Mouse (Mus musculus) gonadal fat pad, adult 2 months (tissue): Measurements from ENCODE around the gene Ffar1. TPM values are rescaled to one million over a fixed set of nuclear protein-coding genes. Genes with fewer than 3 reads are reported as not detected.

Source experiments
- DNase-seq: peaks from one replicate; pipeline ENCODE4 v3.0.0-alpha.2; 2012; ENCODE audit warnings: low read depth
- polyA plus RNA-seq: library from polyadenylated mRNA; depleted of rRNA; stranded (reverse); fragments of >200 nt; gene quantifications from 2 replicates; pipeline ENCODE4 v1.2.3, GENCODE M21; 2012; rRNA removed

Gene Ffar1
- 0.04 and 0.05 TPM in 2 replicates for polyA plus RNA-seq

DNA sequence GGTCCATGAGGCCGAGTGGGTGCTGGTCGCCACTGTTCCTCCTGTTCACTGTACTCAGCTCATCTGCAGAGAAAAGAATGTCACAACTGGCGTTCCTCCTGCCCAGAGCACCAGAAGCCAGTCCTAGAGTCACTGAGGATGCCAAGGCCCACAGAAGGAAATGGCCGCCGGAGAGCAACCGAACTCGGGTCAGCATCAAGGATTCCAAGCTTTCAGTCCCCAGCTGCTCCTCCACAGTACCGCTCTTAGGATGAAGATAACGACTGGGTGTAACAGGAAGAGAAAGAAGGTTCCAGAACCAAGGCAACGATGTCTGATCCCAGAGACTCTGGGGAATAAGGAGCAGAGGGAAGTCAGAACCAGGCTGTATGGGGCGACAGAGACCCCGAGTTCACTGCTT lies at the start of gene Ffar1:
TSS of gene Ffar1 (minus strand) at position 101 of the 400 bp plus-strand sequence.
- no peak for DNase-seq

DNA sequence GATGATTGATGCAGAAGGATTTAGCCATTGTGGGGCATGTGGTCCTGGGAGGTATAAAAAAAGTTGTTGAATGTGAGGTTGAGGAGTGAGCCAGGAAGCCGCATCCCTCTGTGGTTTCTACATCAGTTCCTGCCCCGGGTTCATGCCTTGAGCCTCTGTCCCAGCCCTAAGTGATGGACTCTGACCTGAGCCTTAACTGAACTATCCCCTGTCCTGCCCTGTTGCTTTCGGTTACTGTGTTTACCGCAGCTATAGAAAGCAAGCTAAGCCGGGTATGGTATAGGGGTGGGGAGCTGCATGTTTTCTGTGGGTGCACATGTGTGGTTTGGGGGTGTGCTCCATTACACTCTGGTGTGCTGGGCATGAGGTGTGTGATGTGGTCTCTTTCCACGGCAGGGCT lies 48.4 kb upstream of the Ffar1 start:
- DNase-seq: no peak

DNA sequence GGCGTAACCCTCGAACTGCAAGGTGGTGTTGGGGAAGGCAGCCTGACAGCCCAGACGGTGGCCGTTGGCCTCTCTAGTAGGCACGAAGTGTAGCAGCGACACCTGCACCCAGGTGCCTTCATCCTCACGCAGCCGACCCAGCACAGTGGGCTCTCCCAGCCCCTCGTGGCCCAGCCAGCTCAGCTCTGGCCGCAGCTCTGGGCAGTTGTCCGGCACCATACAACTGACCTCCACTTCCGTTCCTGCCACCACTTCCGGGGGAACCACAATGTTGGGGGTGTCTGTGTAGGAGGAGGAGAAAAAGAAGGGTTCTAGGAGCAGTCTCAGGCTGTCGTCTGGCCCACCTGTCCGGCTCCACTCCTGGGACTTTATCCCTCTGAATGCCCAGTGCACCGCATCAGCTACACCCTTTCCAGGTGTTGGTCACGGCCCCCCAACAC lies 47.6 kb upstream of the Ffar1 start:
- no peak for DNase-seq

DNA sequence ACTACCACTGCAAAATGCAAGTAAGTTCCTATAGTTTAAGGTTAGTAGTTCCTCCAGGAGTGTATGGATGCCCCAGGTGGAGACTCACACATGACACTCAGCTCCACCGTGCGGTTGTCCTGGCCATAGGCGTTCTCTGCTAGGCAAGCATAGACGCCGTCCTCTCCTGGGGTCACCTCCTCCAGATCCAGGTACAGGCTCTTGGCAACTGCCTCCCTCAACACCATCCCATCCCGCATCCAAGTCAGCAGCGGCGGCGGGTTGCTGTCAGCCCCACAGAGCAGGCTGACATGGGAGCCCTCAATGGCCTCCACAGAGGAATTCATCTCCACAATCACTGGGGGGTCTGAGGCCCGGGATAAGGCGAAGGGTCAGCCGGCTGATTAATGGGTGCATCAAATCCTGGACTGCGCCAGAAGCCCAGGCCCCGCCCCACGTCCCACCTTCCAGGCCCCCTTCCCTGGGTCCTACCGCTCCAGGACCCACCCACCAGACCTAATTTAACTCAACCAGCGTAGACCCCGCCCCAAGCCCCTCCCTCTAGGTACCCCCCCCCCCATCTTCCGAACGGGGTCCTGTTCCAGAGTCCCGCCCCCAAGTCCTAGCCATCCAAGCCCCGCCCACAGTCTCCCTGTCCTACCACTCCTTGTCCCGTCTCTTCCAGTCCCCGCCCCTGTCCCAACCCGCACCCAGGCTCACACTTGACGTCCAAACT lies 47.1 kb upstream of the Ffar1 start:
- DNase-seq: no peak

DNA sequence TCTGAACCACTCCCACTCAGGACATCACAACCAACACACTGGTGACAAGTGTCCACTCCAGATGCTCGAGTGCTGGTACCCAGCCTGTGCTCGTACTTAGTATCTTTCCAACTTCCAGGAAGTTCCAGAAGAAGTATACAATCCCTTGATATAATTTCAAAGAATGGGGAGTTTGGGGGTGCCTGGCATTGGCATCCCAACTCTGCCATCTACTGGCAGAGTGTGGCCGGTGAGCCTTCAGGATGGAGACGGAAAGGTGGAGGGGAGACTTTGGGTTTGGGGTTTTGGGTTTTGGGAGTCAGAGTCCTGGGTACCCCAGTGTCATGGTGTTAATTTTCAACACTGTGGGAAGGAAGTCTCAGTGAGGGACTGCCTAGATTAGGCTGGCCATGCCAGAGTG lies 42.7 kb upstream of the Ffar1 start:
- DNase-seq: no peak

DNA sequence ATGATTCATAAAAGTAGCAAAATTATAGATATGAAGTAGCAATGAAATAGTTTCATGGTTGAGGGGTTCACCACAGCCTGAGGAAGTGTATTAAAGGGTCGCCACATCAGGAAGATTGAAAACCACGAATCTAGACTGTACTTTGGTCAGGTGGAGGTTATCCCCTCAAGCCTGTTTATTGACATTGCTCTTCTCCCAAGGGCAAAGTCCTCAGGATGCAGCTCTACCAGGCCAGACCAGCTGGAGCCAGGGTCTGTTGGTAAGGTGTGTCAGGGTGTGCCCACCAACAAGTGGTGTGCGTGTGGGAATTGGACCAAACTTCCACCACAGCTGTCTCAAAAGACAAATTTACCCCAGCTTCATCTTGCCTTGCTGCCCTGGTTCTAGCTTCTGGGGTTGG lies 33.9 kb upstream of the Ffar1 start:
- DNase-seq: no peak

DNA sequence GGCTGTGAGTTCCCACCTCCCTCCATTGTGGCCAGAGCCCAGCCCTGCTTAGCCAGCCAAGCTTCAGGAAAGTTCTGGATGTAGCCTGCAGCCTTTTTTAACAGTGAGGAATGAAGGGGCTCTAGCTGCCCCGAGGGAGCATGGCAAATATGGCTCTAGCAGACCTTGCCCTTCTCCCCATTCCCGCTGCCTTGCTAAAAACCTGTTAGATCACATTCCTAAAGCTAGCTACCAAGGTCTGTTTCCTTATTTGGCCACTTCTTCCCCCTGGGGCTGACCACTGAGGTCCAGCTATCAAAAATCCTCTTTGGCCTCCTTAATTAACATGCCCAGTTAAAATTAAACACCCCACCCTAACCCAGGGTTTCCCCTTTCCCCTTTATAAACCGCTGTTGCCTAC lies 31.2 kb upstream of the Ffar1 start:
- DNase-seq: no peak

DNA sequence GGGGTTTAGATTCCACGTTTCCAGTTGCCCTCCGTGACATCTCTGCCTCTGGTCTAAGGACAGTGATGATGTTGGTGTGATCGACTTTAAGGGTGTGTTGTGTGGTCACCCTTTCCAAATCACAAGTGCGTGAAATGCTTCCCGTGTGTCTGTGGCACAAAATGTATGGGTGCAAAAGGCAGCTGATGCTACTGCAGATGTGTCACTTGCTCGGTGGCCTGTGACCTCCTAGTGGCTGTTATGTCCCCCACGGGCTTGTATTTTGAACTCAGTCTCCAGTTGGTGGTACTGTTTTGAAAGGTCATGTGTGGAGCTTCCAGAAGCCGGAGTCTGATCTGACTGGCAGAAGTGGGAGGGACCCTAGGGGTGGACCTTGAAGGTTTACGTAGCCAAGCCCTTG lies 30.4 kb upstream of the Ffar1 start:
- DNase-seq: no peak

DNA sequence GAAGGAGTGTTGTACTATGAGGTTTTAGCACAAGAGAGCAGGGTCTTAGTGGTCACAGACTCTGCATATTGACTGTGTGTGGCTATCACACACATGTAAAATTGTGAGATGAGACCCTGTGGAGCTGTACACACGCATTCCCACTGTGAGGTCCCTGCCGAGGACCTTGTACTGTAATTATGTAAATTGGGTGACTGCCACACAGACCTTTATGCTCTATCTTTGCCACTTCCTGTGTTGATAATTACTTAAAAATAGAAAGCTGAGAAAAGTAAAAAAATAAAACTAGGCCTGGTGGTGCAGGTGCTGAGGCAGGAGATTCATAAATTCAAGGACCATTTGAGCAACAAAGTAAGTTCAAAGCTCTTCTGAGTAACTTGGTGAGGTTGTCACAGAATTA lies 29.3 kb upstream of the Ffar1 start:
- no peak for DNase-seq

DNA sequence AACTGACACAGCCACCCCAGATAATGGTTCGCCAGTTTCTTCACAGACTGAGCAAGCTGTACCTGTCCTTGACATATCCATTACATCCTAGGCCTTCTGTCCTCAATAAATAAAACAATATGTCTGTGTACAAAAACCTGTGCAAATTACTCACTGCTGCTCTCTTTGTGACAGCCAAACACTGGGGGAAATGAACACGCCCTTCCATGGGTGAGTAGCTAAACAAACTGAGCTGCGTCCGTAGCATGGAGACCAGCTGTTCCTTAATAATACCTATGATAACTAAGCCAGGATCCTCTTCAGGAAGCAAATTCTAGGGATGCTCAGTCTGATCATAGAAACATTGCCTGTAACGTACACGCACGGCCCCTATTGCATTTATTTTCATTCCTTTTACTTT lies 27.4 kb upstream of the Ffar1 start:
- no peak for DNase-seq

DNA sequence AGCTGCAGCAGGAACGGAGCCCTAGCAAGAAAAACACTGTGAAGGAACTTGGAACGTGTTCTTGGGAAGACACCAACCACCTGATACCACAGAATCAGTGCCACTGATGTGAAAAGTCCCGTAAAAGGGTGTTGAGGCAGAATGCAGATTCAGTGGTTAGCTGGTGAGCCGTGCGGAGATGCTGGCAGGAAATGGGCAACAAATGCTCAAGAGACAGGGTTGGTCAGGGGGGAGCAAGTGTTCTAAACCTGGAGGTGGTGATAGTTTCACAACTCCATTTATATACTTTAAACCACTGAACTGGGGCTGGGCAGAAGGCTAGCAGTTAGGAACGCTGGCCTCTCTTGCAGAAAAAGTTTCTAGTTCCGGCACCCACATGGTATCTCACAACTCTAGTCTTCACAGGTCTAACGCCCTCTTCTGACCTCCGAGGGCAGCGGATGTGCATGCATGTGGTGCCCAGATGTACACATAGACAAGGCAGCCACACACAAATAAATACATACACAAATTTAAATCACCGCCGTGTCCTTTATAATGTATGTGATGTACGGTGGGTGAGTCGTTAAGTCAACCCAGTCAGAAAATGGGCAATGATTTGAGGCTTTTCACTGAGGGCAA lies 26.3 kb upstream of the Ffar1 start:
- no peak for DNase-seq

DNA sequence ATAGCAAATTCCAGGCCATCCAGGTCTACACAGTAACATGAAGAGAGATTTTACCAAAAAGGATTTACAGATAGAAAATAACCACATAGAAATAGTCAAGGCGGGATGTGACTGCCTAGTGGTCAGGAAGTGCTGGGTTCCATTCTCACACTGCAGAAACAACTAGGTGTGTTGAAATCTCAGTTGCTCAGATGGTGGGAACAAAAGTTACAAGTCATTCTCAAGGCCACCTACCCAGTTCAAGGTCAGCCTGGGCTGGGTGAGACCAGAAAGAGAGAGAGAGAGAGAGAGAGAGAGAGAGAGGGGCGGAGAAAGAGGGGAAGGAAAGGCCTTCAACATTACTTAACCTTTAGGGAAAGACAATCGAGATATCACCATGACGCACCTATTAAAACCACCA lies 25.5 kb upstream of the Ffar1 start:
- no peak for DNase-seq

DNA sequence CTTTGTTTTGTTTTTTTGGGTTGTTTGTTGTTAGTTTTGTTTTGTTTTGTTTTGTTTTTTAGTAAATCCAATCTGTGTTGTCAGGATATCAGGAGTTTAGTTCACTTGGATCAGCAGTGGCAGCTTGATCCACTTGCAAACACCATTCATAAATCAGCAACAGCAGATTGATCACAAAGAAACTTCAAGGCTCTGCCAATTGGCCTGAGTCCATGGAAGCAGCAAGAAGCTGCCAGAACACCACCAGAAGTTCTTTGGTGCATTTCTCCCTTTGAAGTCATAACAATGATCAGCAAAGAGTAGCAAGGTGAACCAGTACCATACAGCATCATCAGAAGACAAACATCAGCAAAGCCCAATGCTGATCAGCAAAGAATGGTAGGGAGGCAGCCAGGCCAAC lies 22.7 kb upstream of the Ffar1 start:
- DNase-seq: no peak

DNA sequence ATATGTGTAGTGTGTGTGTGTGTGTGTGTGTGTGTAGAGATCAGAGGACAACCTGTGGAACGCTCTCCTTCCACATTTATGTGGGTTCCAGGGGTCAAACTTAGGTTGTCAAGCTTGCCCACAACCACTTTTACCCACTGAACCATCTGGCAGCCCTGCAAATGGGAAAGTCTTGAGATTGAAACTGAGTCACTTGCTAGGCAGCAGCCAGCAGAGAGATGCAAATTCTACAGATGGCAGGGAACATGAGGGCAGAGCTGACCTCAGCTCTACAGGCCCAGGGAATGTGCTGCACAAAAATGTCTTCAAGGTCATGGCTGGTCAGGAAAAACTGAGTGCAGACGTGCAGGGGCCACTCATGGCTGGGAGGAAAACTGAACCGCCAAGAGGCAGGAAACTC lies 20.0 kb upstream of the Ffar1 start:
- no peak for DNase-seq

DNA sequence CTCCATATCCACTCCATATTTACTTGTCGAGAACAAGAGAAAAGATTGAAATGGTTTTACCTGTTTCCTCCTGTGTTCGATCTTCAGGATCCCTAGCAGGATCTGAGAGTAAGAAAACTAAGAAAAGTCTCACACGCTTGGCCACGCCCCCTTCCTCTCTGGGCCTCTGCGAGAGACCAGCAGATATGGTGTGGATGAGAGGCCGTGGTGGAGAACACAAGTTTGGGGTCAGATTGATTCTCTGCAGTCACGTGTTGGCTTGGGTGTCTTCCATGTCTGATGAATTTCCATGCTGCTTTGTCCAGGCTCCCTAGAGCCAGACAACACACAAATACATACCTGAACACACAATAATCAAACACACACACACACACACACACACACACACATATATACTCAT lies 18.8 kb upstream of the Ffar1 start, which contains the start of gene Cd22:
TSS of gene Cd22 (minus strand) at position 167 of the 400 bp plus-strand sequence.
- DNase-seq: no peak

DNA sequence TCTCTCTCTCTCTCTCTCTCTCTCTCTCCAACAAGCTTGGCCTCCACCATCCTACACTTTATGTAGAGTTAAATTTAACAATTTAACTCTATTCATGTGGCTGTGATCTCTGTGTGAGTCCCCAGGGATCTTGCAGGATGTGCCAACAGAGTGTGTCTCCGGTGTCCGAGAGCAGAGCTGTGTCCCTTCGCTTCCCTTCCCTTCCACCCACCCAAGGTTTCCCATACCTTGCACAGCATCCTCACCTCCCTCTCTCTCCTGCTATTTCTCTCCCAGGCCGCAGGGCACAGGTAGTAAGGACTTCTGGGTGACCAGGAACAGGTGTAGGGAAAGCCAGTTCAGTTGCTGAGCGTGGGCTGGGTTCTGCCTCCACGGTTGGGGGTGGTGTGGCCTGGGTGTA lies 17.6 kb upstream of the Ffar1 start:
- no peak for DNase-seq

DNA sequence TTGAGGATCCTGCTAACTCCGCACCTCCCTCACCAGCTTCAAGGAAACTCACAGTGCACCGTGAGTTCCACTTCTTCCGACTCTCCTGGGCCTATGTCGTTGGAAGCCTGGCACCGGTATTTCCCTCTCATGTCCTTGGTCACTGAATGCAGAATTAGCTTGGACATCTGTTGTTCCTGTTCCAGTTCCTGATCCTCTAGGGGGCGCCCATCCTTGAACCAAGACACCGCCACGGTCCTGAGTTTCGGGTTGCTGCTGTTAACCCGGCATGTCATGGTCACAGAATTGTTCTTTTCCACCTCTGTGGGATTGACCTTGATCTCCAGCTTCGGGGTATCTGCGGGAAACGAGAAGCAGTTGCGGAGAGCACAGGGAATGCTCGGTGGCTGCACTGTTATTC lies 11.7 kb upstream of the Ffar1 start:
- DNase-seq: no peak

DNA sequence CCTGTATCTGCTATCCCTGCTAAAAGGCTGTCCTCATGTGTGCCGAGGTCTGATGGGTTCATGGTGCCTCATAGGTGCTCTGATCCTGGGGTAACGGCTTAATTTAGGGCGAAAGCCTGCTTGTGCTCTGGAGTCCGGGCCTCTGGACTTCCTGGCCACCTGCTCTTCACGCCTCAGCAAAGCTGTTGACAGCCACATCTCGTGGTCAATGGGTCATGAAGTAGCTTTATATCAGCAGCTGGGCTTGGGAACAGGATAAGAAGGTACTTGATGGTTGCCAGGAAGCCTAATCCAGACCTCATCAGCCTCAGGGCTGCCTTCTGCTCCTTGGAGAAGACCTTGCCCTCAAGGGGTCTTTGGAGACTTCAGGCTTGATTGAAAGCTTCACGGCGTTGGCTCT lies 2.0 kb upstream of the Ffar1 start:
- DNase-seq: no peak

DNA sequence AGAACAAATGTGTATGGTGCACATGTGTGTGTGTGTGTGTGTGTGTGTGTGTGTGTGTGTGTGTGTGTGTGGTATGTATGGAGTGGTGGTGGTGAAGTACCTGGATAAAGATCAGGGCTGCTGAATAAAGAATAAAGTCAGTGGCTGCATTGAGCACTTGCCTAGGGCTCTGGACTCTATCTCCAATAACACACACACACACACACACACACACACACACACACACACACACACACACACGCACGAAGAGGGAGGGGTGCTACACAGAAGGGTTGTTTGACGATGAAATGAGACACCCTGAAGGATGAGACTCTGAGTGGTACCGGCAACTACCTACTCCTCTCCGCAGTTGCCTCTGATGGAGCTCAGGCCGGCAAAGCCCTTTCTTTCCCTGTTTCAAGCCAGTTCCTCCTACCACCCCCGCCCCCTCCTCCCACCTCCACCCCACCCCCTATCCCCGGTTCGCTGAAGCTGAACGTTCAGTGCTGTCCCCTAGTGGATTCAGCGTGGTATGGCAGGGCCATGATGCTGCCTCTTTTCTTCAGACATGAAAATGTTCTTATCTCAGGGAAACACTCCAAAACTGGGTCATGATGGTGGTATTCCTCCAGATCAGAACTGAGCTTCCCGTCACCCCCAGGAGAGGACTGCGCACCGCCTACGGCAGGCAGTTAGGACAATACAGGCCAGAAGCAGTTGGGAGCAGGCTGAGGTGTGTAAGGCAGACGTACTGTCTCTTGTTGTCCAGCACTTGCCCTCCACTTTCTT lies 1.5 kb downstream of the Ffar1 start:
- DNase-seq: no peak

DNA sequence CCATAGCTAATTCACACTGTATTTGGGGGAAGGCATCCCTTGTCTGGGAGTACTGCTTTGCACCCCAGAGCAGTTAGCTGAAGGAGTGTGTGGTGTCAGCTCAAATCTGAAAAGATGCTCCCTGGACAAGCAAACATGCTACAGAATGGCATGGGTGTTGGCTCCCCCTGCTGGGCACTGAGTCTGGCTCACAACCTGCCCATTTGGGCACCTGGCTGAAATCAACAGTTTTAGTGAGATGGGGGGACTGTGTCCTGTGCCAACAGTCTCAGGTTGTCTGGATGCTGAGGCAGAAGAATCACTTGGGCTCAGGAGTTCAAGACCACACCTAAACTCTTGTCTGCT lies 2.1 kb downstream of the Ffar1 start:
- peak; percentile 16 for DNase-seq

DNA sequence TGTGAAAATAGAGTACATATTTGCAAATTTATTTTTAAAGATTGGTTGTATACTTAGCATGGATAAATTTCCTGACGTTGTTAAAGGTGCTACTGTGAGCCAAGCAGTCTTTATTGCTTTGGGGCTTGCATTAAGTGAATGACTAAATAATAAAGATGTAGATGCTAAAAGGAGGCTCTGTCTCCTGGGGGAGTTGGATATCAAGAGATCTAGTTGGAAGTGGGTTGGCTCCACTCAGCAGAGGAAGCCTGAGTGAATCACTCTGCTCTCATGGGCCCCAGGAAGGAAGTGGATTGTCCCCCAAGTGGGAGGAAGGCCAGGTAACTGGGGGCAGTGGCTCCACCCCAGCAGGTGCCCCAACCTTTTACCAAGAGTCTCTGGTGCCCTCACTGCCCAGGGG lies 3.6 kb downstream of the Ffar1 start:
- DNase-seq: no peak

DNA sequence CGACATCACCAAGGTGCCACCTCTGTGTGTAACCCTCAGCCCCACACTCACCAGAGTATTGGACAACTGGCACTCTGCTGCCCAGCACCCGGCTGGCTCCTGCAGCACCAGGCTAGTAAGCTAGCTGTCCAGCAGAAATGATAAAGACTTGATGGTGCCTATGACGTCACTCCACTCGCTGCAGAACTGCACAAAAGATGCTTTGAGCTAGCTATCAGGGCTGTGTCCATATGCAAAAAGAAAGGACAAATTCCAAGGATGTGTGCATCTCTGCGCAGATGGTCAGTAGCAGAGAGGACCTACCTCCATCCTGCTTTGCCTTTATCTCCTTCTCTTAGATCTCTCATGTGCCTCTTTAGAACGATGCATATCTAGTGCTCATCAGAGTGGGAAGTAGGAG lies 5.3 kb downstream of the Ffar1 start, which contains the start of gene Ffar3:
TSS of gene Ffar3 (minus strand) at position 101 of the 400 bp plus-strand sequence.
- DNase-seq: no peak

DNA sequence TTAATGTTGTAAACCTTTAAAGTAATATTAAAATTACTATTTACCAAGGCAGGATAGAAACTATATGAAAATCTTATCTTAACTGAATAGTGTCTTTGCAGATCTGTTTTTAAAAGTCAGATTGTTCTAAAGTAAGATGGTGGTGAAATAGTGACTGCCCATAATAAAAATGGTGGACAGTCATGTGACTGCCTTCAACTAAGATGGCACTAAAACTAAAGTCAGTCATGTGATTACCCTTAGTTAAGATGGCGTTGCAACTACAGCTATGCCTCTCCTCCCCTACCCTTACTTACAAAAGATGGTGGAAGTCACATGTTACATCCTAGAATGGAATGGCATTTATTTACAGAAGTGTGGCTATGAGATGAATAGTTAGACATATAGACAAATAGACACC lies 9.9 kb downstream of the Ffar1 start:
- no peak for DNase-seq
